Mouse (Mus musculus): Measurements from ENCODE around the gene Fbxl2. TPM values are rescaled to one million over a fixed set of nuclear protein-coding genes. Genes with fewer than 3 reads are reported as not detected.
"Not testable (repeated sequence)": the region's sequence is repeated elsewhere in the genome, so short reads cannot be mapped to it uniquely, and the experiment has no call there.

Gene Fbxl2
- under 1 TPM; 0.93 TPM for total RNA-seq (2021)
- long read RNA-seq, experiment 1 = 0 reads
- long read RNA-seq, experiment 2, partial matches to known transcripts = 1 of 1 reads
- long read RNA-seq, experiment 2, other reads (novel, unspliced or antisense) = 0 of 1 reads

GRCm38 (mm10) chr9:114046028-114046427, at the start of gene Fbxl2:
Gene Fbxl2, minus strand, starts transcription at chr9:114046191.
- no peak for DNase-seq
- intact Hi-C loops (cut with DNase I) = no loop called here

GRCm38 (mm10) chr9:114094854-114095253, 48.9 kb upstream of the Fbxl2 start:
- DNase-seq = no peak
- intact Hi-C loops (cut with DNase I) = loop anchor here (5.0 kb wide), 1 partner anchor 277 kb away; no protein-coding TSS in a partner anchor

- intact Hi-C loops (cut with DNase I) = loop anchor here (5.0 kb wide), 1 partner anchor 280 kb away; no protein-coding TSS in a partner anchor
These were observed 46.2 kb upstream of the Fbxl2 start for GRCm38 (mm10) chr9:114092188-114092587.

GRCm38 (mm10) chr9:114088885-114089284, 42.9 kb upstream of the Fbxl2 start:
- intact Hi-C loops (cut with DNase I); DNase-seq: not testable (repeated sequence)

More at GRCm38 (mm10) chr9:114092188-114092587, 46.2 kb upstream of the Fbxl2 start:
- not testable (repeated sequence) for DNase-seq

- no peak for DNase-seq
- intact Hi-C loops (cut with DNase I) = no loop called here
These were observed 41.3 kb upstream of the Fbxl2 start for GRCm38 (mm10) chr9:114087106-114087815.

GRCm38 (mm10) chr9:114086422-114086821, 40.4 kb upstream of the Fbxl2 start:
- intact Hi-C loops (cut with DNase I) = no loop called here
- no peak for DNase-seq

GRCm38 (mm10) chr9:114073681-114074080, 27.7 kb upstream of the Fbxl2 start:
- DNase-seq = no peak
- intact Hi-C loops (cut with DNase I) = no loop called here

- DNase-seq = no peak
- intact Hi-C loops (cut with DNase I) = no loop called here
These were observed 23.4 kb upstream of the Fbxl2 start for GRCm38 (mm10) chr9:114069372-114069771.

GRCm38 (mm10) chr9:114068494-114069053, 22.6 kb upstream of the Fbxl2 start:
- DNase-seq = no peak
- intact Hi-C loops (cut with DNase I) = no loop called here

- intact Hi-C loops (cut with DNase I) = no loop called here
- no peak for DNase-seq
These were observed 11.3 kb upstream of the Fbxl2 start, which contains the start of gene Susd5 for GRCm38 (mm10) chr9:114057090-114057796. Gene Susd5, plus strand, starts transcription at chr9:114057140.

- intact Hi-C loops (cut with DNase I) = no loop called here
These were observed 6.9 kb upstream of the Fbxl2 start for GRCm38 (mm10) chr9:114052866-114053265.

GRCm38 (mm10) chr9:114052031-114052430, 6.0 kb upstream of the Fbxl2 start:
- intact Hi-C loops (cut with DNase I) = no loop called here
- no peak for DNase-seq

More at GRCm38 (mm10) chr9:114052866-114053265, 6.9 kb upstream of the Fbxl2 start:
- no peak for DNase-seq

- intact Hi-C loops (cut with DNase I) = no loop called here
- DNase-seq = no peak
These were observed 4.8 kb upstream of the Fbxl2 start for GRCm38 (mm10) chr9:114050778-114051177.

- intact Hi-C loops (cut with DNase I) = no loop called here
- no peak for DNase-seq
These were observed 4.1 kb upstream of the Fbxl2 start for GRCm38 (mm10) chr9:114050106-114050505.

GRCm38 (mm10) chr9:114046676-114047075, 685 bp upstream of the Fbxl2 start:
- intact Hi-C loops (cut with DNase I) = no loop called here
- no peak for DNase-seq

- intact Hi-C loops (cut with DNase I) = no loop called here
- no peak for DNase-seq
These were observed 1.5 kb downstream of the Fbxl2 start for GRCm38 (mm10) chr9:114044446-114044845.

GRCm38 (mm10) chr9:114042490-114042889, 3.5 kb downstream of the Fbxl2 start:
- intact Hi-C loops (cut with DNase I) = no loop called here
- DNase-seq = no peak

- no peak for DNase-seq
- intact Hi-C loops (cut with DNase I) = no loop called here
These were observed 5.0 kb downstream of the Fbxl2 start for GRCm38 (mm10) chr9:114040945-114041344.

GRCm38 (mm10) chr9:114026261-114026934, 19.6 kb downstream of the Fbxl2 start:
- intact Hi-C loops (cut with DNase I) = no loop called here
- peak; percentile 40 to 64 for DNase-seq

- intact Hi-C loops (cut with DNase I) = no loop called here
- no peak for DNase-seq
These were observed 20.1 kb downstream of the Fbxl2 start for GRCm38 (mm10) chr9:114025846-114026245.
